Comparison of ENCODE assay signal across 12 mouse cellular contexts in genomic region chr12:79895324-79895723, GRCm38 (mm10).
A peak's percentile ranks its signal among the peaks of the same experiment; 100 is the strongest.
DNase-seq lines count a peak whose midpoint lies in the region; ATAC-seq lines count a peak whose summit lies in the region.
"Had no signal": no experiment of that assay in that cellular context is flagged by ENCODE, and none has a peak within 500 bp of the region (broad histone marks: within the 10 kb centered on the region; RNA-seq: fewer than 3 reads in every experiment).

No protein-coding gene starts in this region.

- H3K27ac ChIP-seq in hindbrain, embryonic 10.5 days: peak overlapping the region; percentile 81
- no peak overlapping the region for H3K27ac ChIP-seq in hindbrain, embryonic 13.5 days
- no peak overlapping the region for H3K27ac ChIP-seq in neural tube, embryonic 11.5 days (ENCODE audit: low read depth, low read length)
- H3K27ac ChIP-seq in hindbrain, embryonic 14.5 days: no peak overlapping the region

- H3K4me1 ChIP-seq in hindbrain, embryonic 10.5 days (replicated peaks): peaks cover 57% of the 10 kb centered on the region
- peaks cover 33% of the 10 kb centered on the region for H3K4me1 ChIP-seq in hindbrain, embryonic 13.5 days (replicated peaks)
- H3K4me1 ChIP-seq in neural tube, embryonic 11.5 days (ENCODE audit: control insufficient read depth, insufficient read depth, low read length): peaks cover 42% of the 10 kb centered on the region
- H3K4me1 ChIP-seq in hindbrain, embryonic 14.5 days (replicated peaks; ENCODE audit: control insufficient read depth, insufficient read depth, low read length): peaks cover 18% of the 10 kb centered on the region

- peaks cover 8% of the 10 kb centered on the region for H3K27me3 ChIP-seq in hindbrain, embryonic 10.5 days (ENCODE audit: insufficient read depth, poor library complexity, severe bottlenecking)
- H3K27me3 ChIP-seq in hindbrain, embryonic 13.5 days: 0 out of 2 replicates have a peak, but pooled peaks cover 3% of the 10 kb centered on the region
- H3K27me3 ChIP-seq in neural tube, embryonic 11.5 days (ENCODE audit: control insufficient read depth, insufficient read depth, low read length): no peaks in the 10 kb centered on the region
- H3K27me3 ChIP-seq in hindbrain, embryonic 14.5 days (ENCODE audit: control insufficient read depth, insufficient read depth, low read length): no peaks in the 10 kb centered on the region
- H3K27me3 ChIP-seq: limb, embryonic 12.5 days had no signal

- H3K4me3 ChIP-seq in hindbrain, embryonic 10.5 days: no peak overlapping the region
- no peak overlapping the region for H3K4me3 ChIP-seq in hindbrain, embryonic 13.5 days
- H3K4me3 ChIP-seq in neural tube, embryonic 11.5 days (ENCODE audit: low read depth, low read length): no peak overlapping the region
- H3K4me3 ChIP-seq in hindbrain, embryonic 14.5 days (replicated peaks; ENCODE audit: low read length): no peak overlapping the region
- H3K4me3 ChIP-seq: limb, embryonic 12.5 days had no signal

- peaks cover 7% of the 10 kb centered on the region; the same call in 1 of the 2 replicates for H3K9me3 ChIP-seq in hindbrain, embryonic 10.5 days
- H3K9me3 ChIP-seq in hindbrain, embryonic 13.5 days: peaks cover 6% of the 10 kb centered on the region; the same call in 1 of the 2 replicates
- H3K9me3 ChIP-seq in neural tube, embryonic 11.5 days (ENCODE audit: control insufficient read depth, low read length): no peaks in the 10 kb centered on the region
- H3K9me3 ChIP-seq in hindbrain, embryonic 14.5 days (ENCODE audit: control insufficient read depth, low read length): no peaks in the 10 kb centered on the region
- H3K9me3 ChIP-seq: limb, embryonic 12.5 days had no signal

- H3K9ac ChIP-seq in hindbrain, embryonic 13.5 days: no peak overlapping the region
- H3K9ac ChIP-seq in neural tube, embryonic 11.5 days (ENCODE audit: low read length): no peak overlapping the region
- H3K9ac ChIP-seq in hindbrain, embryonic 14.5 days: no peak overlapping the region
- H3K9ac ChIP-seq: limb, embryonic 12.5 days had no signal

- DNase-seq in hindbrain, embryonic 10.5 days (ENCODE audit: low spot score): no peak
- DNase-seq in neural tube, embryonic 11.5 days (ENCODE audit: low spot score): no peak
- no peak for DNase-seq in neural tube, embryonic 10.5 days (ENCODE audit: extremely low spot score, low spot score)
- no peak for DNase-seq in hindbrain, embryonic 14.5 days (ENCODE audit: low spot score)
- no peak for DNase-seq in adrenal gland, adult 18-20 months (ENCODE audit: low spot score in 2 of 2)
- no peak for DNase-seq in frontal cortex, postnatal 10 days (ENCODE audit: low spot score in 2 of 2)
- DNase-seq: cerebellum, adult 2 months; layer of hippocampus, adult 9-11 months; right cerebral cortex, adult 18-20 months; thymus, postnatal 25 days had no signal

- no peak for ATAC-seq in hindbrain, embryonic 13.5 days (ENCODE audit: low FRiP score)
- ATAC-seq in neural tube, embryonic 11.5 days (ENCODE audit: insufficient read depth, low FRiP score, low TSS enrichment): peak; percentile 69
- ATAC-seq in hindbrain, embryonic 14.5 days (ENCODE audit: low FRiP score): peak; percentile 73

- no peak overlapping the region for H3K4me2 ChIP-seq in hindbrain, embryonic 13.5 days
- H3K4me2 ChIP-seq in neural tube, embryonic 11.5 days (ENCODE audit: low read depth): no peak overlapping the region
- H3K4me2 ChIP-seq in hindbrain, embryonic 14.5 days (replicated peaks): no peak overlapping the region
- H3K4me2 ChIP-seq: limb, embryonic 12.5 days had no signal

- 41% methylated on average over 7 of the region's 7 CpGs for WGBS in hindbrain, embryonic 10.5 days
- WGBS in hindbrain, embryonic 13.5 days: 20% methylated on average over 7 of the region's 7 CpGs
- WGBS in neural tube, embryonic 11.5 days: 31% methylated on average over 7 of the region's 7 CpGs
- 16% methylated on average over 7 of the region's 7 CpGs for WGBS in hindbrain, embryonic 14.5 days

- H3K36me3 ChIP-seq in hindbrain, embryonic 10.5 days: peaks cover 7% of the 10 kb centered on the region; the same call in 1 of the 2 replicates
- no peaks in the 10 kb centered on the region for H3K36me3 ChIP-seq in hindbrain, embryonic 13.5 days
- no peaks in the 10 kb centered on the region for H3K36me3 ChIP-seq in neural tube, embryonic 11.5 days (ENCODE audit: control insufficient read depth, insufficient read depth, low read length)
- H3K36me3 ChIP-seq in hindbrain, embryonic 14.5 days (replicated peaks; ENCODE audit: control insufficient read depth, insufficient read depth): no peaks in the 10 kb centered on the region
- H3K36me3 ChIP-seq: limb, embryonic 12.5 days had no signal
